Mouse (Mus musculus) G1E-ER4 (cell line): Measurements from ENCODE around the gene Arpc1b. TPM values are rescaled to one million over a fixed set of nuclear protein-coding genes. Genes with fewer than 3 reads are reported as not detected.

Source experiments
- GATA1 ChIP-seq: IDR thresholded peaks from one replicate; pipeline ENCODE4 v1.8.0; 2012; ENCODE audit warnings: low read length, inconsistent platforms
- polyA plus RNA-seq: library from polyadenylated mRNA; stranded (reverse); fragments of >175 nt; gene quantifications from 2 replicates; pipeline ENCODE4 v1.2.3, GENCODE M21; 2012

Gene Arpc1b
- polyA plus RNA-seq: 1,143 and 1,353 TPM in 2 replicates

DNA sequence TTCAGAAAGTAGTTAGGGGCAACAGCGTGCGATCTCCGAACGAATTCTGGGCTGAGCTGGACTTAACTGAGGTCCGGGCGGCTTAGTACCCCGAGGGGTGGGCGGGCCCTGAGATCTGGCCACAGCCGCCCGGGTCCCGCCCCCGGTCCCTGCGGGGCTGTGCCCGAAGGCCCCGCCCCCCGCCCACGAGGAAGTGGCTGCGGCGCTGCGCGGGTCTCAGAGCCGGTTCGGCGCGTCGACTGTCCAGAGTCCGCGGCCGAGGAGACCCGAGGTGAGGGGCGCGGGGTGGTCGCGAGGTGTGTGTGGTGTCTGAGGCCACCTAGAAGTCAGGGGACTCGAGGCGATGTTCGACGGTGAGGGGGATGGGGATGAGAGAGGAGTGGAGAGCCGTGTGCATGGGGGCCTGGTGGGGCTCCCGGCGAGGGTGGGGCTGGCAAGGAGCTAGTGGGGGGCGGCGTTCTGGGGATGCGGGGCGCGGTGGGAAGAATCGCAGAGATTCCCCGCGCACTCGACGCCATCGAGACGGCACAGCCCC is at the start of gene Arpc1b:
Arpc1b (plus strand) TSS at position 145 of the 535 bp plus-strand sequence.
- TF ChIP-seq GATA1: no peak

DNA sequence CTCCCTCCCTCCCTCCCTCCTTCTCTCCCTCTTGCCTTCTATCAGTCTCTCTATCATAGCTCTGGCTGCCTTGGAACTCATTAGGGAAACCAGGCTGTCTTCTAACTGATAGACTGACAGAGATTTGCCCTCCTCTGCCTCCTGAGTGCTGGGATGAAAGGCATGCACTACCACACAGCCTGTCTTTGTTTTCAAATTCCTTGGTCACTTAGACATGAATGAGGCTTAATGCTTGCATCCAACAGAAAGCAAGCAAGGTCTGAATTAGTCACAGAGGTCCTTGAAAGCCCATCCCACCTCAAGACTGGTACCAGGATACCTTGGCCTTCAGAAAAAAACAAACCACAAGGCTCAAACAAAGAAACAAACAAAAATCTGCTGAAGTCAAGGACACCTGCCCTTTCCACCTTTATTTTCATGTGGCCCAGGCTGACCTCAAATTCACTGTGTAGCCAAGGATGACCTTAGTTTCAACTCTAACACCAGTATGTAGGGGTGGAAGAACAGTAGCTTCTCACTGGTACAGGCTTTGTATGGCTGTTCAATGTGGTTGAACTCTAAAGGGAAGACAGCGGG is 49.2 kb upstream of the Arpc1b start:
- TF ChIP-seq GATA1: no peak

DNA sequence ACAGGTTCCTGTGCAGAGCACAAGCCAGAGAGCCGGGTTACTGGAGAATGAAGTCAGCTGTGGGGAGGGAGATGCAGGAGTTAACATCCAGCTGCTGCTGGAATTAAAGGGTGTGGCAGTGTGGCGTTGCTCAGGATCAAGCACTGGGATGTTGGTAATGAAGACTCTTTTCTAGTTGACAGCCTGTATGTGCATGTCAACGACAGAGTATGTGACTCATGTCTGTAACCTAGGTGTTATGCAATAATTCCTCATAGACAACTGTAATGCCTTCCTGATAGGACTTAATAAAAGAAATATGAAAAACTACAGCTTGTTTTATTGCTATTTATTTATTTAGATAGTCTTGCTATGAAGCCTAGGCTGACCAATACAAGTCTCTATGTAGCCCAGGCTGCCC is 45.2 kb upstream of the Arpc1b start:
- no peak for TF ChIP-seq GATA1

DNA sequence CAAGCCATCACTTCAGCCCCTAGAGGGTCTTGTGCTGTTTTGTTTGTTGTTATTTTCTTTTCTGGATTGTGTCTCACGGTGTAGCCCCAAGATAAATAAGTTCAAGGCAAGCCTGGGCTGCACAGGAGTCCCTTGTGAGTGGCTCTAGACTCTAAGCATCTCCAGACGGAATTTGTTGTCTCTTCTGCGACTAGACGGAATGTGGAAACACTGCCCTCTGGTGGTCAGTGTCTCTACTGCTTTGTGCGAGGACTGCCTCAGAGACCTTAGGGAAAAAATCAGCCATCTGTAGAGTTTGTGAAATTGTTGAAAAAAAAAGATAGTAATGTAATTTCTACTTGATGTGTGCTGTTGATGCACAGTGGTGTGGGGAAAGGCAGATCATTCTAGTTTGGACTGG is 44.3 kb upstream of the Arpc1b start:
- no peak for TF ChIP-seq GATA1

DNA sequence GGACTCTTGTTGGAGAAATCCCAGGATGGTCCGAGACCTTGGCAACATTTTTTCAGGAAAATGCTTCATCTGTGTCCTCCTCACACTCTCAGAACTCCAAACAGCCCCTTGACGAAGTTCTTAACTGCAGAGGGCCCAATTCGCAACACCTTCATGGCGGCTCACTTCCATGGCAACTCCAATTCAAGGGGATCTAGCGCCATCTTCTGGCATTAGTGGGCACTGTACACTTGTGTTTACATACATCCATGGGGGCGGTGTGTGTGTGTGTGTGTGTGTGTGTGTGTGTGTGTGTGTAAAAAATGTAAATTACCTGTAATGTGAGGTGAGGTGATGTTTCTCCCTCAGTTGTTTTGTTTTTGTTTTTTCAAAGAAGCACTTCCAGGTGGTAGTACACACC is 42.7 kb upstream of the Arpc1b start:
- TF ChIP-seq GATA1: no peak

DNA sequence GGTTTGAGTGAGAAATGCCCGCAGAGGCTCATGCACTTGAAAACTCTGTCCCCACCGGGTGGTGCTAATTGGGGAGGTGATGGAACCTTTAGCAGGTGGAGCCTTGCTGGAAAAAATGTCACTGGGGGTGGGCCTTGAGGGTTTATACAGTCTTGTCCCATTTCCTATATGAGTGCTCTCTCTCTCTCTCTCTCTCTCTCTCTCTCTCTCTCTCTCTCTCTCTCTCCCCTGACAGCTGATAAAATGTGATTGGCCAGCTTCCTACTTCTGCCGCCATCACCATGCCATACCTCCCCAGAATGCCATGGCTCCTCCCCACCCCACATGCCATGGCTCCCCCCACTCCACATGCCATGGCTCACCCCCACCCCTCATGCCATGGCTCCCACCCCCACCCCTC is 38.9 kb upstream of the Arpc1b start:
- TF ChIP-seq GATA1: no peak

DNA sequence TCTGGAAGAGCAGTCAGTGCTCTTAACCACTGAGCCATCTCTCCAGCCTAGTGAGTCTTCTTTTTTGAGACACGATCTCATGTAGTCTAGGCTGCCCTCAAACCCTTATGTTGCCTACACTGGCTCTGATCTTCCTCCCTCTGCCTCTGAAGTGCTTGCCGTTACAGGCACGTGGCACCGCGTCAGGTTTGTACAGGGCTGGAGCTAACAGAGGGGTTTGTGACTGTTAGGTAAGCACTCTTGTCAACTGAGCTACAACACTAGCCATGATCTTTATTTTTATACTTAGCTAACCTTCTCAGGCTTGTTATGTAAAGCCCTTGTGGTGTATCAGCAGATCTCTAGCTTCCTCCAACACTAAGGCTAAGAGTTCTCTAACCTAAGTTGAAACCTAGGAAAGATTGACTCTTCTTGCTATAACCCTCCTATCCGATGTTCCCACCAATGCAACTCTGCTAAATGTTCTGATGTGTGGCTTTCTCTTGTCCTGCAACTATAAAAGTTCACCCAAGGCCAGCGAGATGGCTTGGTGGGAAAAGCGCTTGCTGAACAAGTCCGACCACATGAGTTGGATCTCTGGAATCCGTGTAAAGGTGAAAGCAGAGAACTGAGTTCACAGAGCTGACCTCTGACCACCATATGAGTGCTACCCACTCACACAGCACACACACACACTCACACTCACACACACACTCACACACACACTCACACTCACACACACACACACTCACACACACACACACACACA is 32.0 kb upstream of the Arpc1b start:
- TF ChIP-seq GATA1: no peak

DNA sequence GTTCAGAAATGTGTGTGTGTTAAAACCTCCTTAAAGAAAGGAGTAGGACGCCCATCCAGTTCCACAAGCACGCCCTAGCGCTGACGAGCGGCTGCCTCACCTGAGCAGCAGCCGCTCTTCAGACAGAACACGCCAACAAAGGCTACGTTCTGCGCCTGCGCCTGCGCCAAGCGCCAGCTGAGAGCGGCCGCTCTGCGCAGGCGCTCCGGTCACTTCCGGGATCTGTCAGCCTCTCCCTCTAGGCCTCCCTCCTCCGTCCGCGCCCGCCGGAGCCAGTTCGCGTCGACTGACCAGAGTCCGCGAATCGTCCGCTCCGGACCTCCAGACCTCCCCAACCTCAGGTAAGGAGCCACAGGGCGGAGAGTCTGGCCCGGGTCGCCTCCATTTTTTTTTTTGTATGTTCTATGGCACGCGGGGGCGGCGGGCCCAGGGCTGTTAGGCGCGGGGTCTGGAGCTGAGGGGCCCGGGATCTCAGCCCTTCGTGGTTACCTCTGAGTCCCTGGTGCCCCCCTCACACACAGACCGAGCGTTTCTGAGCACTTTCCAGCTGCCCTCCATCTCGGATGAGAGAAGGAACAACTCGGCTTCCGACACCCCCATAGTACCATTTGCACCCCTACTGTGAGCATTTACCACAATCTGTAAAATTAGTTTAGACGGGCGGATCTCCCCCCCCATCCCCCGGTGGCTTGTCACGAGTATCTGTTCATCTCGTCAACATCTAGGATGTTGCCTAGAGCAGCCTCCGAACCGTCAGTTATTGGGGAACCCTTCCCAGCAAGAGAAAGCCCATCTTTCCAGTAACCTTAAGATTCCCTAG is 30.2 kb upstream of the Arpc1b start, which contains the start of the genes Arpc1a and Kpna7:
Arpc1a (plus strand) TSS at position 199 of the 820 bp plus-strand sequence.
Kpna7 (minus strand) TSS at position 399 of the 820 bp plus-strand sequence.
- no peak for TF ChIP-seq GATA1

DNA sequence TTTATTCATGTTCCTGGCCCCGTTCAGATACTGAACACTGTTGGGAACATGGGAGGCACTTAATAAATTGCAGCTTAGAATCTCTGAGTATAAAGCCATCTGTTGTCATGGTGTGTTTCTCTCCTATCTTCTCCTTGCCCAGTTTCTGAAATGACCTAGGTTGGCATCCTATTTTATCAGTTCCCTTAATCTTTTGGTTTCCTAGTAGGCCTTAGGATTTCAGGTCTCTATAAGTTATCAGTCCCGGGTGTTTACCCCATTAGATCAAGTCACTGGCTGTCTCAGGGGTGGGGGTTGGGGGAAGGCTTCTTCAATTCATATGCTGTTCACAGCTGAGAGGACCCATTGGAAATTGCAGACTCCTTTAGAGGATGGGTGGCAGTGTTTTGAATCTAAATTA is 29.2 kb upstream of the Arpc1b start:
- TF ChIP-seq GATA1: no peak

DNA sequence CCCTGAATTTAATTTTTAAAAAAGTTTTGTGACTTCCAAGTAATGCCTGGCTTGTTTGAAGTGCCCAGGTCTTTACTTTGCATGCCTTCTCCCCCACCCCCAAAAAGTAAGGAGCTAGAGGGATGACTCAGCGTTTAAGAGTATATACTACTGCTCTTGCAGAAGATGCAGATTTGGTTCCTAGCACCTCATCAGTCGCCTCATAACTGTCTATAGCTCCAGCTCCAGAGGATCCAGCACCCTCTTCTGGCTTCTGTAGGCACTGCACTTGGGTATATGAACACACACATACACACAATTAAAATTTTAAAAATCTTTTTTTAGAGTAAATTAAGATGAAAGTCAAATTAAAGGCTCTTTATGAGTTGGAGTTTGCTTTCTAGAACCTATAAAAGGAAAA is 25.8 kb upstream of the Arpc1b start:
- no peak for TF ChIP-seq GATA1

DNA sequence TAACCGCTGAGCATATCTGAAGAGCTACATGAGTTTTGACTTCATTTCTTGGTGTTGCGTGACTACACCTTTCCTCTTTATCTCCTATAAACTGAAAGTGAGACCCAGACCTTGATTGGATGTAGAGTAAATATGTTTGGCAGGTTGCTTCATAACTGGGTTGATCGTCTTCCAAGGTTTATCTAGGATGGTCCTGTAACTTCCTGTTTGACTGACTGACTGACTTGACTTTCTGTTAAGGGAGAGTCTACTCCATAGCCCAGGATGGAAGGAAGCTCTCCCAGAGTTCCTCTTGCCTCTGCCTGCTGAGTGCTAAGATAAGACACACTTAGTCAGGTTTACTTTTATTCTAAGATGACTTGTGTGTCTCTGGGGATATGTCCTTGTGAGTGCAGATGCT is 24.1 kb upstream of the Arpc1b start:
- TF ChIP-seq GATA1: no peak

DNA sequence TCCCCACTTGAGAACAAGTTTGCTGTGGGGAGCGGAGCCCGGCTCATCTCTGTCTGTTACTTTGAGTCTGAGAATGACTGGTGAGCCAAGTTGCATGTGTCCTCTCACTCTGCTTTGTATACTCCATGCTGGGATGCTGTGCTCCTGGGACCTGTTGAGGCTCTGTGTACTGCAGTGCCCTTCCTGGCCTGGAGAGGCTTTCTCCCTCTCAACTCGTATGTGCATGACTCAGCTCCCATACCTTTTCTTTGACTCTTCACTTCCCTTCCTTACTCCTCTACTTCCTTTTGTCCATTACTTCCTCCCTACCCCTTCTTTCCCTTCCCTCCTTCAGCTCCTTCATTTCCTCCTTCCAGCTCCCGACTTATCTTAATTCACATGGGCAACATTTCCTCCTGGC is 17.8 kb upstream of the Arpc1b start:
- no peak for TF ChIP-seq GATA1

DNA sequence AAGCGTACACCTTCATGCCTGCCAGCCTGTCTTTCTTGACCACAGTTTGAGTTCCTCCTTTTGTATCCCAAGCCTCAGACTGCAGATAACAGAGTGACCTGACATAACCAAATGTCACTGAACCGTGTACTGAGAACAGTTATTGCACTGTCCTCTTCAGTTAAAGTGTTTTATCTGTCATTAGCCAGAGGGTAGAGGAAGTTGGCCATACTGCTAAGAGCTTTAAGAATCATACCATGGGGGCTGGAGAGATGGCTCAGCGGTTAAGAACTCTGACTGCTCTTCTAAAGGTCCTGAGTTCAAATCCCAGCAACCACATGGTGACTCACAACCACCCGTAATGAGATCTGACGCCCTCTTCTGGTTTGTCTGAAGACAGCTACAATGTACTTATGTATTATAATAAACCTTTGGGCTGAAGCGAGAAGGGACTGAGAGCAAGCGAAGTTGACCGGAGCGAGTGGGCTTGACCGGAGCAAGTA is 15.6 kb upstream of the Arpc1b start:
- TF ChIP-seq GATA1: peak; percentile 62

DNA sequence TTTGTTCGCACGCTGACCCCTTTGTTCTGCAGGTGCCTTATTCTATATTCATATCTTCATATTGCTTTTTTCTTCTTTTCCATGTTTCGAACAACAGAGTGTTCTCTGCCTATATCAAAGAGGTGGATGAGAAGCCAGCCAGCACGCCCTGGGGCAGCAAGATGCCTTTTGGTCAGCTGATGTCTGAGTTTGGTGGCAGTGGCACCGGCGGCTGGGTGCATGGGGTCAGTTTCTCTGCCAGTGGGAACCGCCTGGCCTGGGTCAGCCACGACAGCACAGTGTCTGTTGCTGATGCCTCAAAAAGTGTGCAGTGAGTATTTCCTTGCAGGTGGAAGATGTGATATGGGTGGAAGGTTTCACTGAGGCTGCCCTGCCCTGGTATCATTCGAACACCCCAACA is 13.1 kb upstream of the Arpc1b start:
- no peak for TF ChIP-seq GATA1

DNA sequence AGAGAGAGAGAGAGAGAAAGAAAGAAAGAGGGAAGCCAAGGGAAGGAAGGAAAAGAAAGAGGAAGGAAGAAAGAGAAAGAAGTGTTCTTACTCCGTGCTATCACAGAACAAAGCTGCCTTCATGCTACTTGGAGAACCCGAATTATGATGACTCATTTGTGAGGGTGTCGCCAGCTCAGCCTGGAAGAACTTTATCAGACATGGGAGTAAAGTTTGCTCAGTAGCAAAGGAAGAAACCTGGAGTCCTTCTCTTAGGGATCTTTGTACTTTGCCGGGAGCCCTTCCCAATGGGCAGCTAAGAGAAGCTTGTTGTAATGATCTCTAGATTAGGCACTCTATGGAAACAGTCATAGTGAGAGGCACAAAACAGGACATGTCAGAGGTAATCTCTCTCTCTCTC is 11.3 kb upstream of the Arpc1b start:
- no peak for TF ChIP-seq GATA1

DNA sequence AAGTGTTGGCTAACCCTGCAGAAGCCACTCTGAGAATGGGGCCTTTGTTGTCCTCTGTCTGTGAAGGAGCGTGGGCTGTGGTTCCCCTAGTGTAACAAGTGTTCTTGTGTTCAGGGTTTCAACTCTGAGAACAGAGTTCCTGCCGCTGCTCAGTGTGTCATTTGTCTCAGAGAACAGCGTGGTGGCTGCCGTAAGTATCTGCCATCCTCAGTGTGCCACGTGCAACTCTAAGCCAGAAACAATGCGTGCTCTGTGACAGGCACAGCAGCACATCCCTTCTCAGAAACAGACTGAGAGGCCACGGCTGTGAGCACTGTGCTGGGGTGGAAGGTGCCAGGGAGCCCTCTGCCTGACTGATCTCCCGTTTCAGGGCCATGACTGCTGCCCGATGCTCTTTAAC is 9.7 kb upstream of the Arpc1b start:
- no peak for TF ChIP-seq GATA1

DNA sequence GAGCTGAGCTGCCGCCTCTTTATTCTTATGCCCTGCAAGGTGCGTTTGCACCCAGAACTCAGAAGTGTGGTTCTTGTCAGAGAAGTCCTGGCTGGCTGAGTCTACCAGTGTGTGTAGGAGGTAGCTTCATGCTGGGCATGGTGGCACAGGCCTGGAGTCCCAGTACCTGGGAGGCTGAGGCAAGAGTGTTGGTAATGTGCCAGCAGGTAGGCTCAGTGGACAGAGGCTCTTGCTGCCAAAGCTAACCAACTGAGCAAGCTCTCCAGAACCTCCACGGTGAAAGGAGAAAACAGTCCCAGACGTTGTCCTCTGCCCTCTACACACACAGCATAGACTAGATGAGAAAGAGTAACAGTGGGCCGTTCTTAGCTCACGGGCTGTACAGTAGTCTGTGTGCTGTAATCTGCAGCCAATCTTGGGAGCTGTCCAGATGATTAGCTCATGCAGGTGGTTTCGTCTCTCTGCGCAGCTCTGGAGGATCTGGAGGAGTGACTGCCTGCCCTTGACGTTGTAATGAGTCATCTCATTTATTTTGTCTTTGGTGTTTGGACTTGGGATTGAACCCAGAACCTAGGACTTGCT is 8.2 kb upstream of the Arpc1b start:
- TF ChIP-seq GATA1: no peak
